Mouse (Mus musculus) forebrain, postnatal 0 days (tissue): Measurements from ENCODE around the gene Mpzl3. TPM values are rescaled to one million over a fixed set of nuclear protein-coding genes. Genes with fewer than 3 reads are reported as not detected.

ENCODE experiments used
- ATAC-seq: fragments of 200-750 bp; cut with Nextera tagmentation; 2 replicates; pipeline ENCODE4 v1.8.0; 2017; ENCODE audit warnings: mild to moderate bottlenecking, moderate library complexity
- DNase-seq: peaks from one replicate; pipeline ENCODE4 v3.0.0-alpha.2; 2015
- H3K27ac ChIP-seq: fragments of 300-500 bp; sonication (generic); 2 replicates; pipeline ENCODE4 v1.5.1; 2014; ENCODE audit warnings: low read depth, mild to moderate bottlenecking, antibody characterized with exemption, low read length, moderate library complexity, mixed read lengths
- H3K27me3 ChIP-seq: fragments of 300-500 bp; sonication (generic); 2 replicates; pipeline ENCODE4 v1.6.1; 2014; ENCODE audit warnings: mild to moderate bottlenecking, low read length, mixed read lengths; ENCODE audit not compliant: insufficient read depth
- H3K36me3 ChIP-seq: fragments of 300-500 bp; sonication (generic); 2 replicates; pipeline ENCODE4 v1.6.1; 2014; ENCODE audit warnings: mild to moderate bottlenecking, moderate library complexity; ENCODE audit not compliant: insufficient read depth
- H3K4me1 ChIP-seq: fragments of 300-500 bp; sonication (generic); 2 replicates; pipeline ENCODE4 v1.6.1; 2014; ENCODE audit warnings: antibody characterized with exemption; ENCODE audit not compliant: insufficient read depth
- H3K4me2 ChIP-seq: fragments of 300-500 bp; sonication (generic); 2 replicates; pipeline ENCODE4 v1.6.1; 2014; ENCODE audit warnings: low read depth, mild to moderate bottlenecking, moderate library complexity
- H3K4me3 ChIP-seq: fragments of 300-500 bp; sonication (generic); 2 replicates; pipeline ENCODE4 v1.5.1; 2014; ENCODE audit warnings: low read depth, low read length, mixed read lengths
- H3K9ac ChIP-seq: fragments of 300-500 bp; sonication (generic); 2 replicates; pipeline ENCODE4 v1.6.1; 2014; ENCODE audit warnings: mild to moderate bottlenecking
- H3K9me3 ChIP-seq: fragments of 300-500 bp; sonication (generic); 2 replicates; pipeline ENCODE4 v1.6.1; 2016; ENCODE audit warnings: low read length
- CTCF ChIP-seq: sonication (generic); IDR thresholded peaks from 2 replicates; pipeline ENCODE4 v1.5.1; 2016; ENCODE audit warnings: antibody characterized with exemption, control low read depth, low read depth
- WGBS: fragments of 180-500 bp; shearing (Covaris S2); extraction: QIAGEN DNeasy Blood & Tissue Kit; methylation state at CpG from one replicate; pipeline ENCODE4 v1.1.7; 2014; 5-methylcytosine and 5-hydroxymethylcytosine counted together
- polyA plus RNA-seq: library from polyadenylated mRNA; unstranded; fragments of >200 nt; fragmentation: Nextera tagmentation; extraction: Ambion mirVana; gene quantifications from 2 replicates; pipeline ENCODE4 v1.2.1, GENCODE M21; 2015
- total RNA-seq: library from RNA; depleted of rRNA; stranded (reverse); fragments of >200 nt; gene quantifications from 2 replicates; pipeline ENCODE4 v1.2.3, GENCODE M21; 2014

Mpzl3 gene
- total and polyA plus RNA-seq, 2 experiments from 2014 or later, result 1.1 to 3.7 TPM

- no peak overlapping the region for H3K27ac ChIP-seq
- H3K9ac ChIP-seq, result no peak overlapping the region
- no peak overlapping the region for H3K4me2 ChIP-seq
- no peak for ATAC-seq
- no peaks in the 10 kb centered on the region for H3K27me3 ChIP-seq
- no peak for DNase-seq
- H3K4me3 ChIP-seq, result no peak overlapping the region
- no peaks in the 10 kb centered on the region for H3K9me3 ChIP-seq
- TF ChIP-seq CTCF, result no peak
- H3K4me1 ChIP-seq, result no peaks in the 10 kb centered on the region
- WGBS, result 65% methylated on average over 3 of the region's 3 CpGs
- no peaks in the 10 kb centered on the region for H3K36me3 ChIP-seq
Measured at GRCm38 (mm10) chr9:45015841-45016240, 39.1 kb upstream of the Mpzl3 start.

- no peak for TF ChIP-seq CTCF
- Histone ChIP-seq H3K36me3 (no peaks in the 10 kb centered on the region), H3K4me2 (no peak overlapping the region), H3K27ac (no peak overlapping the region), H3K27me3 (no peaks in the 10 kb centered on the region), H3K9ac (no peak overlapping the region), H3K4me3 (no peak overlapping the region), H3K4me1 (no peaks in the 10 kb centered on the region), H3K9me3 (no peaks in the 10 kb centered on the region)
- 76% methylated on average over 11 of the region's 11 CpGs for WGBS
- DNase-seq (peak; percentile 11), ATAC-seq (no peak; the same call in 1 of the 2 replicates)
Measured at GRCm38 (mm10) chr9:45018031-45018430, 37.0 kb upstream of the Mpzl3 start.

- no peaks in the 10 kb centered on the region for H3K4me1 ChIP-seq
- H3K27me3 ChIP-seq, result no peaks in the 10 kb centered on the region
- H3K9me3 ChIP-seq, result no peaks in the 10 kb centered on the region
- H3K27ac ChIP-seq, result no peak overlapping the region
- no peak overlapping the region for H3K4me2 ChIP-seq
- peak; percentile 89 for TF ChIP-seq CTCF
- DNase-seq (peak; percentile 76), ATAC-seq (no peak)
- H3K9ac ChIP-seq, result no peak overlapping the region
- H3K36me3 ChIP-seq, result no peaks in the 10 kb centered on the region
- H3K4me3 ChIP-seq, result no peak overlapping the region
- WGBS, result 11% methylated on average over 3 of the region's 3 CpGs
Measured at GRCm38 (mm10) chr9:45022800-45023199, 32.2 kb upstream of the Mpzl3 start.

GRCm38 (mm10) chr9:45023638-45024037 is 31.3 kb upstream of the Mpzl3 start:
- Histone ChIP-seq H3K27ac (no peak overlapping the region), H3K36me3 (no peaks in the 10 kb centered on the region), H3K9me3 (no peaks in the 10 kb centered on the region), H3K4me3 (no peak overlapping the region), H3K4me1 (no peaks in the 10 kb centered on the region), H3K27me3 (no peaks in the 10 kb centered on the region), H3K4me2 (no peak overlapping the region), H3K9ac (no peak overlapping the region)
- ATAC-seq, result no peak
- no peak for TF ChIP-seq CTCF
- 66% methylated on average over 3 of the region's 3 CpGs for WGBS
- no peak for DNase-seq

GRCm38 (mm10) chr9:45024187-45024586 is 30.8 kb upstream of the Mpzl3 start:
- Histone ChIP-seq H3K4me3 (no peak overlapping the region), H3K9ac (no peak overlapping the region), H3K4me2 (no peak overlapping the region), H3K27me3 (no peaks in the 10 kb centered on the region), H3K9me3 (no peaks in the 10 kb centered on the region), H3K4me1 (no peaks in the 10 kb centered on the region), H3K36me3 (no peaks in the 10 kb centered on the region), H3K27ac (no peak overlapping the region)
- WGBS, result 84% methylated on average over 2 of the region's 2 CpGs
- ATAC-seq (no peak), DNase-seq (no peak)
- TF ChIP-seq CTCF, result no peak

GRCm38 (mm10) chr9:45027376-45027775 is 27.6 kb upstream of the Mpzl3 start:
- ATAC-seq, result no peak
- no peaks in the 10 kb centered on the region for H3K36me3 ChIP-seq
- H3K27ac ChIP-seq, result no peak overlapping the region
- DNase-seq, result no peak
- no peaks in the 10 kb centered on the region for H3K27me3 ChIP-seq
- 64% methylated on average over 8 of the region's 8 CpGs for WGBS
- H3K4me2 ChIP-seq, result no peak overlapping the region
- no peaks in the 10 kb centered on the region for H3K9me3 ChIP-seq
- no peak overlapping the region for H3K4me3 ChIP-seq
- TF ChIP-seq CTCF, result no peak
- H3K9ac ChIP-seq, result no peak overlapping the region
- no peaks in the 10 kb centered on the region for H3K4me1 ChIP-seq

- Histone ChIP-seq H3K4me3 (no peak overlapping the region), H3K4me1 (no peaks in the 10 kb centered on the region), H3K4me2 (no peak overlapping the region), H3K27ac (no peak overlapping the region), H3K27me3 (no peaks in the 10 kb centered on the region), H3K9ac (no peak overlapping the region), H3K9me3 (no peaks in the 10 kb centered on the region), H3K36me3 (no peaks in the 10 kb centered on the region)
- DNase-seq (no peak), ATAC-seq (no peak)
- TF ChIP-seq CTCF, result no peak
- WGBS, result 73% methylated on average over 6 of the region's 6 CpGs
Measured at GRCm38 (mm10) chr9:45030341-45030740, 24.6 kb upstream of the Mpzl3 start.

- DNase-seq, result no peak
- Histone ChIP-seq H3K9me3 (no peaks in the 10 kb centered on the region), H3K4me2 (no peak overlapping the region), H3K4me1 (no peaks in the 10 kb centered on the region), H3K27me3 (no peaks in the 10 kb centered on the region), H3K36me3 (no peaks in the 10 kb centered on the region), H3K27ac (no peak overlapping the region), H3K9ac (no peak overlapping the region), H3K4me3 (no peak overlapping the region)
- WGBS, result 69% methylated on average over 2 of the region's 2 CpGs
- no peak for ATAC-seq
- no peak for TF ChIP-seq CTCF
Measured at GRCm38 (mm10) chr9:45032261-45032660, 22.7 kb upstream of the Mpzl3 start.
